Mouse (Mus musculus) intestine, embryonic 15.5 days (tissue): ENCODE results near the gene Sgsm2. TPM values are rescaled to one million over a fixed set of nuclear protein-coding genes. Genes with fewer than 3 reads are reported as not detected.
"Not testable (repeated sequence)": the region's sequence is repeated elsewhere in the genome, so short reads cannot be mapped to it uniquely, and the experiment has no call there.

ENCODE experiments used
- ATAC-seq: fragments of 200-750 bp; cut with Nextera tagmentation; 2 replicates; pipeline ENCODE4 v1.8.0; 2017; ENCODE audit warnings: moderate TSS enrichment, moderate library complexity
- H3K27ac ChIP-seq: fragments of 300-500 bp; sonication (generic); 2 replicates; pipeline ENCODE4 v1.5.1; 2015; ENCODE audit warnings: mild to moderate bottlenecking, inconsistent platforms
- H3K27me3 ChIP-seq: fragments of 300-500 bp; sonication (generic); replicated peaks from 2 replicates; pipeline ENCODE4 v1.6.1; 2015; ENCODE audit warnings: inconsistent platforms
- H3K36me3 ChIP-seq: fragments of 300-500 bp; sonication (generic); 2 replicates; pipeline ENCODE4 v1.6.1; 2015; ENCODE audit warnings: inconsistent platforms
- H3K4me1 ChIP-seq: fragments of 300-500 bp; sonication (generic); replicated peaks from 2 replicates; pipeline ENCODE4 v1.6.1; 2015; ENCODE audit warnings: inconsistent platforms
- H3K4me2 ChIP-seq: fragments of 300-500 bp; sonication (generic); replicated peaks from 2 replicates; pipeline ENCODE4 v1.6.1; 2015; ENCODE audit warnings: mild to moderate bottlenecking, inconsistent platforms
- H3K4me3 ChIP-seq: fragments of 300-500 bp; sonication (generic); replicated peaks from 2 replicates; pipeline ENCODE4 v1.5.1; 2015; ENCODE audit warnings: inconsistent platforms
- H3K9ac ChIP-seq: fragments of 300-500 bp; sonication (generic); 2 replicates; pipeline ENCODE4 v1.6.1; 2015; ENCODE audit warnings: inconsistent platforms
- H3K9me3 ChIP-seq: fragments of 300-500 bp; sonication (generic); 2 replicates; pipeline ENCODE4 v1.6.1; 2016; ENCODE audit warnings: inconsistent platforms
- WGBS: fragments of 180-500 bp; shearing (Covaris S2); methylation state at CpG from one replicate; pipeline ENCODE4 v1.1.7; 2015; 5-methylcytosine and 5-hydroxymethylcytosine counted together
- polyA plus RNA-seq: library from polyadenylated mRNA; unstranded; fragments of >200 nt; fragmentation: Nextera tagmentation; extraction: Ambion mirVana; gene quantifications from 2 replicates; pipeline ENCODE4 v1.2.1, GENCODE M21; 2015

Gene Sgsm2
- polyA plus RNA-seq, 1 experiment from 2014 or later = 5.1 TPM

GRCm38 (mm10) chr11:74820921-74821320, 75.9 kb downstream of the Sgsm2 start:
- Histone ChIP-seq H3K9me3 (no peaks in the 10 kb centered on the region), H3K4me1 (0 out of 2 replicates have a peak, but pooled peaks cover 1% of the 10 kb centered on the region), H3K9ac (no peak overlapping the region), H3K4me3 (no peak overlapping the region), H3K27ac (no peak overlapping the region), H3K27me3 (no peaks in the 10 kb centered on the region), H3K4me2 (no peak overlapping the region), H3K36me3 (peaks cover 16% of the 10 kb centered on the region)
- ATAC-seq = no peak
- WGBS = 84% methylated on average over 1 of the region's 1 CpGs

- no peaks in the 10 kb centered on the region for H3K9me3 ChIP-seq
- H3K9ac ChIP-seq = no peak overlapping the region
- H3K4me2 ChIP-seq = no peak overlapping the region
- no peak overlapping the region for H3K27ac ChIP-seq
- H3K27me3 ChIP-seq = no peaks in the 10 kb centered on the region
- no peaks in the 10 kb centered on the region for H3K4me1 ChIP-seq
- ATAC-seq = no peak
- H3K36me3 ChIP-seq = peaks cover 16% of the 10 kb centered on the region
- no peak overlapping the region for H3K4me3 ChIP-seq
These were observed 81.1 kb downstream of the Sgsm2 start for GRCm38 (mm10) chr11:74815795-74816194.

GRCm38 (mm10) chr11:74811538-74811937, 85.3 kb downstream of the Sgsm2 start:
- Histone ChIP-seq H3K4me3 (no peak overlapping the region), H3K27ac (no peak overlapping the region), H3K4me1 (no peaks in the 10 kb centered on the region), H3K9me3 (no peaks in the 10 kb centered on the region), H3K36me3 (peaks cover 3% of the 10 kb centered on the region; the same call in 1 of the 2 replicates), H3K9ac (no peak overlapping the region), H3K27me3 (no peaks in the 10 kb centered on the region), H3K4me2 (no peak overlapping the region)
- ATAC-seq = no peak
- WGBS = 50% methylated on average over 5 of the region's 5 CpGs

GRCm38 (mm10) chr11:74811027-74811426, 85.8 kb downstream of the Sgsm2 start:
- WGBS = 47% methylated on average over 3 of the region's 3 CpGs

GRCm38 (mm10) chr11:74810134-74810533, 86.7 kb downstream of the Sgsm2 start:
- H3K27ac ChIP-seq = no peak overlapping the region
- no peak overlapping the region for H3K9ac ChIP-seq
- ATAC-seq = no peak
- H3K4me3 ChIP-seq = no peak overlapping the region
- peaks cover 8% of the 10 kb centered on the region; the same call in 1 of the 2 replicates for H3K36me3 ChIP-seq
- no peaks in the 10 kb centered on the region for H3K4me1 ChIP-seq
- no peaks in the 10 kb centered on the region for H3K9me3 ChIP-seq
- no peaks in the 10 kb centered on the region for H3K27me3 ChIP-seq
- H3K4me2 ChIP-seq = no peak overlapping the region

More at GRCm38 (mm10) chr11:74811027-74811426, 85.8 kb downstream of the Sgsm2 start:
- H3K4me3 ChIP-seq, ATAC-seq, H3K4me2 ChIP-seq, H3K9me3 ChIP-seq, H3K36me3 ChIP-seq, H3K27ac ChIP-seq, H3K27me3 ChIP-seq, H3K4me1 ChIP-seq, H3K9ac ChIP-seq: not testable (repeated sequence)

GRCm38 (mm10) chr11:74808251-74808853, 88.5 kb downstream of the Sgsm2 start:
- Histone ChIP-seq H3K27ac (no peak overlapping the region), H3K4me1 (no peaks in the 10 kb centered on the region), H3K36me3 (peaks cover 13% of the 10 kb centered on the region; the same call in 1 of the 2 replicates), H3K27me3 (no peaks in the 10 kb centered on the region), H3K9me3 (no peaks in the 10 kb centered on the region), H3K9ac (no peak overlapping the region), H3K4me2 (no peak overlapping the region), H3K4me3 (no peak overlapping the region)
- no peak for ATAC-seq
- WGBS = 91% methylated on average over 6 of the region's 6 CpGs

GRCm38 (mm10) chr11:74807246-74807882, 89.5 kb downstream of the Sgsm2 start:
- Histone ChIP-seq H3K4me2 (no peak overlapping the region), H3K27me3 (no peaks in the 10 kb centered on the region), H3K27ac (no peak overlapping the region), H3K4me3 (no peak overlapping the region), H3K36me3 (peaks cover 13% of the 10 kb centered on the region; the same call in 1 of the 2 replicates), H3K9me3 (no peaks in the 10 kb centered on the region), H3K9ac (no peak overlapping the region), H3K4me1 (no peaks in the 10 kb centered on the region)
- no peak for ATAC-seq
- 94% methylated on average over 6 of the region's 6 CpGs for WGBS

- Histone ChIP-seq H3K4me3 (no peak overlapping the region), H3K9me3 (no peaks in the 10 kb centered on the region), H3K36me3 (peaks cover 13% of the 10 kb centered on the region; the same call in 1 of the 2 replicates), H3K27me3 (no peaks in the 10 kb centered on the region), H3K9ac (no peak overlapping the region), H3K4me2 (no peak overlapping the region), H3K4me1 (no peaks in the 10 kb centered on the region), H3K27ac (no peak overlapping the region)
- 81% methylated on average over 3 of the region's 3 CpGs for WGBS
- ATAC-seq = no peak
These were observed 92.7 kb downstream of the Sgsm2 start for GRCm38 (mm10) chr11:74804081-74804627.

GRCm38 (mm10) chr11:74800658-74801057, 96.2 kb downstream of the Sgsm2 start:
- Histone ChIP-seq H3K27me3 (no peaks in the 10 kb centered on the region), H3K36me3 (peaks cover 17% of the 10 kb centered on the region; the same call in 1 of the 2 replicates), H3K9me3 (no peaks in the 10 kb centered on the region), H3K9ac (no peak overlapping the region), H3K27ac (no peak overlapping the region), H3K4me2 (no peak overlapping the region), H3K4me1 (no peaks in the 10 kb centered on the region), H3K4me3 (no peak overlapping the region)
- no peak for ATAC-seq
- WGBS = 80% methylated on average over 4 of the region's 4 CpGs

Other genes with a start within 250 kb of the Sgsm2 start
- 56.4 and 61.4 TPM in 2 replicates for gene Cluh, start 247.6 kb downstream of the Sgsm2 start, polyA plus RNA-seq
- gene Pafah1b1, start 172.4 kb downstream of the Sgsm2 start, polyA plus RNA-seq = 40.0 and 55.8 TPM in 2 replicates
- 43.0 and 45.8 TPM in 2 replicates for gene Mettl16, start 126.2 kb downstream of the Sgsm2 start, polyA plus RNA-seq
- gene Mnt, start 66.1 kb downstream of the Sgsm2 start, polyA plus RNA-seq = 4.8 and 5.0 TPM in 2 replicates
- 49.6 and 53.5 TPM in 2 replicates for gene Tsr1, start 1.0 kb upstream of the Sgsm2 start, polyA plus RNA-seq
- 11.9 and 12.4 TPM in 2 replicates for gene Smg6, start 28.8 kb upstream of the Sgsm2 start, polyA plus RNA-seq
- 16.1 and 16.6 TPM in 2 replicates for gene Srr, start 28.9 kb upstream of the Sgsm2 start, polyA plus RNA-seq